Mouse (Mus musculus) G1E (cell line): ENCODE results near the gene Elovl1. TPM values are rescaled to one million over a fixed set of nuclear protein-coding genes. Genes with fewer than 3 reads are reported as not detected.

Experiments
- ATAC-seq: 2 replicates; pipeline ENCODE4 v1.8.0; 2016; ENCODE audit warnings: mild to moderate bottlenecking; ENCODE audit not compliant: insufficient number of reproducible peaks, poor library complexity, low FRiP score, severe bottlenecking; ENCODE audit errors: extremely low read depth
- DNase-seq: peaks from one replicate; pipeline ENCODE4 v3.0.0; 2012; ENCODE audit warnings: low spot score
- H3K27me3 ChIP-seq: 2 replicates; pipeline ENCODE4 v1.6.1; 2012; ENCODE audit warnings: mild to moderate bottlenecking, low read length, inconsistent platforms; ENCODE audit not compliant: insufficient read depth
- H3K36me3 ChIP-seq: replicated peaks from 2 replicates; pipeline ENCODE3; 2012; ENCODE audit warnings: mild to moderate bottlenecking, inconsistent platforms
- H3K4me1 ChIP-seq: 2 replicates; pipeline ENCODE4 v1.6.1; 2012; ENCODE audit warnings: low read depth, low read length, inconsistent platforms, mixed read lengths; ENCODE audit not compliant: insufficient read depth
- H3K4me3 ChIP-seq: 2 replicates; pipeline ENCODE4 v1.5.1; 2012; ENCODE audit warnings: low read depth, mild to moderate bottlenecking, inconsistent platforms, low read length, moderate library complexity, mixed read lengths
- H3K9me3 ChIP-seq: replicated peaks from 2 replicates; pipeline ENCODE4 v1.6.1; 2012; ENCODE audit warnings: inconsistent platforms
- CTCF ChIP-seq: IDR thresholded peaks from 2 replicates; pipeline ENCODE4 v1.5.1; 2012; ENCODE audit warnings: low read depth, low read length, inconsistent platforms, mixed read lengths
- GATA1 ChIP-seq: IDR thresholded peaks from 2 replicates; pipeline ENCODE4 v1.6.1; 2012; ENCODE audit warnings: borderline replicate concordance, low read length, inconsistent platforms, mixed read lengths
- GATA2 ChIP-seq: IDR thresholded peaks from 2 replicates; pipeline ENCODE4 v1.6.1; 2012; ENCODE audit warnings: low read depth, low read length, inconsistent platforms, borderline replicate concordance
- POLR2AphosphoS5 ChIP-seq: IDR thresholded peaks from 2 replicates; pipeline ENCODE4 v1.6.1; 2012; ENCODE audit warnings: low read depth, low read length, inconsistent platforms; ENCODE audit not compliant: insufficient replicate concordance
- TAL1 ChIP-seq: conservative IDR thresholded peaks from 2 replicates; pipeline ENCODE4 v1.6.1; 2012; ENCODE audit warnings: low read depth, low read length, inconsistent platforms, mixed read lengths
- polyA plus RNA-seq: library from polyadenylated mRNA; stranded (reverse); fragments of >175 nt; gene quantifications from 2 replicates; pipeline ENCODE4 v1.2.3, GENCODE M21; 2012
- total RNA-seq, 2 experiments: library from RNA; stranded (forward) in 1 of 2; stranded (reverse) in 1 of 2; fragments of 200-1000 nt in 1 of 2; fragments of >200 nt in 1 of 2; fragmentation: Nextera tagmentation in 1 of 2; gene quantifications; 2 replicates each; pipeline ENCODE4 v1.2.3; 2014 to 2017

Elovl1 gene
- total RNA-seq (2014; fragmentation: Nextera tagmentation) (95.3 and 122 TPM in 2 replicates), total RNA-seq (2017) (117 and 138 TPM in 2 replicates), polyA plus RNA-seq (82.4 and 98.1 TPM in 2 replicates)

GRCm38 (mm10) chr4:118427768-118428451 lies at the start of gene Elovl1:
TSS of gene Elovl1 (plus strand) at chr4:118428093.
- no peak for TF ChIP-seq TAL1
- TF ChIP-seq GATA2: no peak
- TF ChIP-seq CTCF: no peak
- TF ChIP-seq GATA1: no peak
- no peak for TF ChIP-seq POLR2AphosphoS5
- no peaks in the 10 kb centered on the region for H3K9me3 ChIP-seq
- peaks cover 90% of the 10 kb centered on the region for H3K4me1 ChIP-seq
- H3K36me3 ChIP-seq: peaks cover 53% of the 10 kb centered on the region
- peak; percentile 99 for DNase-seq
- H3K27me3 ChIP-seq: no peaks in the 10 kb centered on the region
- peak; percentile 59 for ATAC-seq
- peak within 1 kb of the TSS; percentile 98 for H3K4me3 ChIP-seq

- DNase-seq (no peak), ATAC-seq (no peak)
- no peak for TF ChIP-seq GATA1
- no peak for TF ChIP-seq CTCF
- no peak for TF ChIP-seq GATA2
- TF ChIP-seq TAL1: no peak
- TF ChIP-seq POLR2AphosphoS5: no peak
- H3K36me3 ChIP-seq: peaks cover 100% of the 10 kb centered on the region
- no peaks in the 10 kb centered on the region for H3K9me3 ChIP-seq
- no peaks in the 10 kb centered on the region for H3K4me1 ChIP-seq
- H3K4me3 ChIP-seq: no peak overlapping the region
- no peaks in the 10 kb centered on the region for H3K27me3 ChIP-seq
Measured at GRCm38 (mm10) chr4:118383271-118383670, 44.6 kb upstream of the Elovl1 start.

- H3K4me1 ChIP-seq: 0 out of 2 replicates have a peak, but pooled peaks cover 2% of the 10 kb centered on the region
- no peak for TF ChIP-seq GATA1
- no peak for TF ChIP-seq POLR2AphosphoS5
- no peak for TF ChIP-seq CTCF
- no peak for TF ChIP-seq GATA2
- TF ChIP-seq TAL1: no peak
- no peak overlapping the region for H3K4me3 ChIP-seq
- H3K27me3 ChIP-seq: no peaks in the 10 kb centered on the region
- no peaks in the 10 kb centered on the region for H3K9me3 ChIP-seq
- DNase-seq (no peak), ATAC-seq (no peak)
- peaks cover 100% of the 10 kb centered on the region for H3K36me3 ChIP-seq
Measured at GRCm38 (mm10) chr4:118387316-118387715, 40.6 kb upstream of the Elovl1 start.

GRCm38 (mm10) chr4:118390146-118390545 lies 37.7 kb upstream of the Elovl1 start:
- no peak for ATAC-seq
- no peak for DNase-seq
- Histone ChIP-seq H3K4me3 (no peak overlapping the region), H3K9me3 (no peaks in the 10 kb centered on the region), H3K36me3 (peaks cover 100% of the 10 kb centered on the region), H3K27me3 (no peaks in the 10 kb centered on the region), H3K4me1 (0 out of 2 replicates have a peak, but pooled peaks cover 2% of the 10 kb centered on the region)
- TF ChIP-seq CTCF (no peak), GATA1 (no peak), TAL1 (no peak), GATA2 (no peak), POLR2AphosphoS5 (no peak)

- H3K4me3 ChIP-seq: no peak overlapping the region
- no peak for TF ChIP-seq POLR2AphosphoS5
- TF ChIP-seq CTCF: no peak
- no peak for TF ChIP-seq GATA2
- no peak for TF ChIP-seq TAL1
- TF ChIP-seq GATA1: no peak
- no peaks in the 10 kb centered on the region for H3K9me3 ChIP-seq
- no peak for ATAC-seq
- DNase-seq: no peak
- no peaks in the 10 kb centered on the region for H3K27me3 ChIP-seq
- H3K4me1 ChIP-seq: no peaks in the 10 kb centered on the region
- peaks cover 99% of the 10 kb centered on the region for H3K36me3 ChIP-seq
Measured at GRCm38 (mm10) chr4:118394505-118394904, 33.4 kb upstream of the Elovl1 start.

GRCm38 (mm10) chr4:118395289-118395688 lies 32.6 kb upstream of the Elovl1 start:
- H3K4me3 ChIP-seq: no peak overlapping the region

More at GRCm38 (mm10) chr4:118395289-118395688, 32.6 kb upstream of the Elovl1 start:
- DNase-seq (no peak), ATAC-seq (no peak)
- Histone ChIP-seq H3K9me3 (no peaks in the 10 kb centered on the region), H3K4me1 (no peaks in the 10 kb centered on the region), H3K27me3 (no peaks in the 10 kb centered on the region), H3K36me3 (peaks cover 99% of the 10 kb centered on the region)
- TF ChIP-seq TAL1 (no peak), GATA2 (no peak)
